Mouse (Mus musculus) naive thymus-derived CD4-positive, alpha-beta T cell, adult 2 months (primary cell): ENCODE measurements around the gene Zic2.

ENCODE experiments used
- DNase-seq: peaks from one replicate; pipeline ENCODE4 v3.0.0-alpha.2; 2011; ENCODE audit warnings: low read depth

Gene Zic2

GRCm38 (mm10) chr14:122509058-122509457 lies 33.8 kb downstream of the Zic2 start:
- DNase-seq: no peak

GRCm38 (mm10) chr14:122511519-122511918 lies 36.3 kb downstream of the Zic2 start:
- no peak for DNase-seq

GRCm38 (mm10) chr14:122513511-122514036 lies 38.3 kb downstream of the Zic2 start:
- no peak for DNase-seq

GRCm38 (mm10) chr14:122528475-122528874 lies 53.2 kb downstream of the Zic2 start:
- DNase-seq: no peak
